ENCODE assay signal across 8 mouse cellular contexts in genomic region chr8:107095717-107096365, GRCm38 (mm10). TPM values are rescaled to one million over a fixed set of nuclear protein-coding genes. Genes with fewer than 3 reads are reported as not detected.
DNase-seq lines count a peak whose midpoint lies in the region; ATAC-seq and TF ChIP-seq lines count a peak whose summit lies in the region.

No protein-coding gene starts in this region.

- intact Hi-C loops in gastrocnemius, adult 2 months (cut with DNase I) = no loop called here

- H3K9ac ChIP-seq in hindbrain, embryonic 14.5 days = peak overlapping the region; percentile 88
- H3K9ac ChIP-seq in midbrain, embryonic 13.5 days (replicated peaks) = peak overlapping the region; percentile 90

- H3K4me1 ChIP-seq in hindbrain, embryonic 14.5 days (replicated peaks; ENCODE audit: control insufficient read depth, insufficient read depth, low read length) = peaks cover 18% of the 10 kb centered on the region
- peaks cover 23% of the 10 kb centered on the region for H3K4me1 ChIP-seq in midbrain, embryonic 13.5 days (replicated peaks)

- no peaks in the 10 kb centered on the region for H3K9me3 ChIP-seq in hindbrain, embryonic 14.5 days (ENCODE audit: control insufficient read depth, low read length)
- H3K9me3 ChIP-seq in midbrain, embryonic 13.5 days = no peaks in the 10 kb centered on the region

- peak overlapping the region; percentile 74 for H3K4me2 ChIP-seq in hindbrain, embryonic 14.5 days (replicated peaks)
- H3K4me2 ChIP-seq in midbrain, embryonic 13.5 days (replicated peaks) = peak overlapping the region; percentile 63

- WGBS in hindbrain, embryonic 14.5 days = under 1% methylated on average over 47 of the region's 53 CpGs
- WGBS in midbrain, embryonic 13.5 days = under 1% methylated on average over 53 of the region's 53 CpGs

- H3K27me3 ChIP-seq in hindbrain, embryonic 14.5 days (ENCODE audit: control insufficient read depth, insufficient read depth, low read length) = no peaks in the 10 kb centered on the region
- H3K27me3 ChIP-seq in midbrain, embryonic 13.5 days = no peaks in the 10 kb centered on the region

- H3K4me3 ChIP-seq in gastrocnemius, adult 2 months = peak overlapping the region; percentile 87
- peak overlapping the region; percentile 86 for H3K4me3 ChIP-seq in hindbrain, embryonic 14.5 days (replicated peaks; ENCODE audit: low read length)
- H3K4me3 ChIP-seq in midbrain, embryonic 13.5 days (replicated peaks) = peak overlapping the region; percentile 67

- DNase-seq in gastrocnemius, adult 2 months = no peak
- no peak for DNase-seq in gastrocnemius, postnatal 10 days
- DNase-seq in 3T3-L1 (ENCODE audit: low read depth, low spot score) = peak; percentile 57
- DNase-seq in brain, embryonic 14.5 days (ENCODE audit: low read depth) = peak; percentile 53
- peak; percentile 38 for DNase-seq in hindbrain, embryonic 14.5 days (ENCODE audit: low spot score)
- no peak for DNase-seq in cerebellum, adult 9-10 months
- no peak for DNase-seq in cerebellum, postnatal 14 days

- ATAC-seq in hindbrain, embryonic 14.5 days (ENCODE audit: low FRiP score) = peak; percentile 83; the same call in 1 of the 2 replicates
- ATAC-seq in midbrain, embryonic 13.5 days = peak; percentile 83; the same call in 1 of the 2 replicates

- H3K36me3 ChIP-seq in hindbrain, embryonic 14.5 days (replicated peaks; ENCODE audit: control insufficient read depth, insufficient read depth) = 0 out of 2 replicates have a peak, but pooled peaks cover 8% of the 10 kb centered on the region
- H3K36me3 ChIP-seq in midbrain, embryonic 13.5 days = peaks cover 15% of the 10 kb centered on the region

- TF ChIP-seq CTCF in gastrocnemius, adult 2 months (IDR thresholded peaks at IDR 0.05) = no peak; the same call in 1 of the 2 replicates
- TF ChIP-seq CTCF in brain, embryonic 14.5 days (IDR thresholded peaks at IDR 0.05; ENCODE audit: borderline replicate concordance, extremely low read depth, insufficient read depth, insufficient read length) = no peak

- no peak for TF ChIP-seq POLR2A in brain, embryonic 14.5 days (IDR thresholded peaks at IDR 0.05; ENCODE audit: borderline replicate concordance, extremely low read depth, insufficient read depth, insufficient read length, poor library complexity, severe bottlenecking)

- H3K27ac ChIP-seq in gastrocnemius, adult 2 months = peak overlapping the region; percentile 97
- H3K27ac ChIP-seq in hindbrain, embryonic 14.5 days = peak overlapping the region; percentile 89
- H3K27ac ChIP-seq in midbrain, embryonic 13.5 days = peak overlapping the region; percentile 89

RNA-seq across cellular contexts. Expression of gene Terf2, which starts 0.5 kb away (rescaled TPM):
- total RNA-seq in gastrocnemius, adult 2 months (2021) = 10 to 100 TPM; 14.7 to 15.1 TPM
- 10 to 100 TPM; 15.0 to 22.1 TPM for total RNA-seq in gastrocnemius, postnatal 10 days (2021)
- 45.6 and 51.9 TPM in 2 replicates for polyA plus RNA-seq in brain, embryonic 14.5 days (2012; rRNA removed)
- polyA plus RNA-seq in hindbrain, embryonic 14.5 days (2014; fragmentation: Nextera tagmentation; extraction: Ambion mirVana) = 20.5 and 22.2 TPM in 2 replicates
- polyA plus RNA-seq in midbrain, embryonic 13.5 days (2015; fragmentation: Nextera tagmentation; extraction: Ambion mirVana) = 26.9 and 29.3 TPM in 2 replicates

RNA-seq across cellular contexts. Expression of gene Tmed6, which starts 30.4 kb away (rescaled TPM):
- total RNA-seq in gastrocnemius, adult 2 months (2021) = not detected
- total RNA-seq in gastrocnemius, postnatal 10 days (2021) = not detected
- not detected in 2 replicates for polyA plus RNA-seq in brain, embryonic 14.5 days (2012; rRNA removed)
- polyA plus RNA-seq in hindbrain, embryonic 14.5 days (2014; fragmentation: Nextera tagmentation; extraction: Ambion mirVana) = not detected in 2 replicates
- polyA plus RNA-seq in midbrain, embryonic 13.5 days (2015; fragmentation: Nextera tagmentation; extraction: Ambion mirVana) = not detected in 2 replicates

RNA-seq across cellular contexts. Expression of gene Nip7, which starts 39.2 kb away (rescaled TPM):
- total RNA-seq in gastrocnemius, adult 2 months (2021) = 10 to 100 TPM; 19.3 to 20.7 TPM
- 10 to 100 TPM; 34.1 TPM for total RNA-seq in gastrocnemius, postnatal 10 days (2021)
- 49.1 and 50.6 TPM in 2 replicates for polyA plus RNA-seq in brain, embryonic 14.5 days (2012; rRNA removed)
- 69.3 and 70.2 TPM in 2 replicates for polyA plus RNA-seq in hindbrain, embryonic 14.5 days (2014; fragmentation: Nextera tagmentation; extraction: Ambion mirVana)
- polyA plus RNA-seq in midbrain, embryonic 13.5 days (2015; fragmentation: Nextera tagmentation; extraction: Ambion mirVana) = 81.9 and 93.3 TPM in 2 replicates

RNA-seq across cellular contexts. Expression of gene Cog8, which starts 39.4 kb away (rescaled TPM):
- 10 to 100 TPM; 18.7 to 20.3 TPM for total RNA-seq in gastrocnemius, adult 2 months (2021)
- total RNA-seq in gastrocnemius, postnatal 10 days (2021) = 10 to 100 TPM; 15.8 to 17.4 TPM
- polyA plus RNA-seq in brain, embryonic 14.5 days (2012; rRNA removed) = 57.7 and 63.3 TPM in 2 replicates
- polyA plus RNA-seq in hindbrain, embryonic 14.5 days (2014; fragmentation: Nextera tagmentation; extraction: Ambion mirVana) = 40.7 and 42.6 TPM in 2 replicates
- polyA plus RNA-seq in midbrain, embryonic 13.5 days (2015; fragmentation: Nextera tagmentation; extraction: Ambion mirVana) = 37.0 and 42.0 TPM in 2 replicates

RNA-seq across cellular contexts. Expression of gene Pdf, which starts 47.4 kb away (rescaled TPM):
- total RNA-seq in gastrocnemius, adult 2 months (2021) = 10 to 100 TPM; 38.6 to 44.0 TPM
- total RNA-seq in gastrocnemius, postnatal 10 days (2021) = 10 to 100 TPM; 29.0 to 35.5 TPM
- 26.9 and 27.6 TPM in 2 replicates for polyA plus RNA-seq in brain, embryonic 14.5 days (2012; rRNA removed)
- 32.1 and 32.3 TPM in 2 replicates for polyA plus RNA-seq in hindbrain, embryonic 14.5 days (2014; fragmentation: Nextera tagmentation; extraction: Ambion mirVana)
- 32.8 and 36.8 TPM in 2 replicates for polyA plus RNA-seq in midbrain, embryonic 13.5 days (2015; fragmentation: Nextera tagmentation; extraction: Ambion mirVana)

Comparison
In these comparisons a context has a peak if more than half of its experiments do, and no peak if none do; other contexts are left out.
1. DNase-seq: peak in 3T3-L1 (single experiment), brain, embryonic 14.5 days (single experiment) and hindbrain, embryonic 14.5 days (single experiment); none in gastrocnemius, adult 2 months (single experiment), gastrocnemius, postnatal 10 days (single experiment), cerebellum, adult 9-10 months (single experiment) and cerebellum, postnatal 14 days (0 of 2).
2. Peak in every context shown above with its lines, with median percentiles within 50 percentile points of each other: H3K27ac ChIP-seq and H3K4me3 ChIP-seq.